Mouse (Mus musculus): ENCODE results near the gene Scnm1.
A peak's percentile ranks its signal among the peaks of the same experiment; 100 is the strongest.

Gene Scnm1

GRCm38 (mm10) chr3:95133680-95134101 lies at the start of gene Scnm1, which contains the start of gene Lysmd1:
Gene Scnm1, minus strand, starts transcription at chr3:95134011.
Gene Lysmd1, plus strand, starts transcription at chr3:95134088.
- DNase-seq (ENCODE audit: low read depth), result peak; percentile 97

- no peak for DNase-seq (ENCODE audit: low read depth)
Measured at GRCm38 (mm10) chr3:95181841-95182240, 48.0 kb upstream of the Scnm1 start.

- peak; percentile 26 for DNase-seq (ENCODE audit: low read depth)
Measured at GRCm38 (mm10) chr3:95179890-95180289, 46.1 kb upstream of the Scnm1 start.

- no peak for DNase-seq (ENCODE audit: low read depth)
Measured at GRCm38 (mm10) chr3:95178948-95179347, 45.1 kb upstream of the Scnm1 start.

- peak; percentile 26 for DNase-seq (ENCODE audit: low read depth)
Measured at GRCm38 (mm10) chr3:95177583-95177982, 43.8 kb upstream of the Scnm1 start.

GRCm38 (mm10) chr3:95176500-95176899 lies 42.7 kb upstream of the Scnm1 start:
- DNase-seq (ENCODE audit: low read depth), result no peak

- peak; percentile 73 for DNase-seq (ENCODE audit: low read depth)
Measured at GRCm38 (mm10) chr3:95174011-95174592, 40.3 kb upstream of the Scnm1 start.

- DNase-seq (ENCODE audit: low read depth), result no peak
Measured at GRCm38 (mm10) chr3:95173256-95173949, 39.6 kb upstream of the Scnm1 start.

- DNase-seq (ENCODE audit: low read depth), result no peak
Measured at GRCm38 (mm10) chr3:95172526-95173255, 38.9 kb upstream of the Scnm1 start.

- no peak for DNase-seq (ENCODE audit: low read depth)
Measured at GRCm38 (mm10) chr3:95171105-95171504, 37.3 kb upstream of the Scnm1 start.

GRCm38 (mm10) chr3:95169996-95170395 lies 36.2 kb upstream of the Scnm1 start:
- DNase-seq (ENCODE audit: low read depth), result no peak

GRCm38 (mm10) chr3:95164840-95165239 lies 31.0 kb upstream of the Scnm1 start:
- DNase-seq (ENCODE audit: low read depth), result no peak

- DNase-seq (ENCODE audit: low read depth), result no peak
Measured at GRCm38 (mm10) chr3:95164256-95164550, 30.4 kb upstream of the Scnm1 start.

GRCm38 (mm10) chr3:95163419-95164255 lies 29.8 kb upstream of the Scnm1 start:
- DNase-seq (ENCODE audit: low read depth), result no peak

GRCm38 (mm10) chr3:95162345-95162628 lies 28.5 kb upstream of the Scnm1 start:
- no peak for DNase-seq (ENCODE audit: low read depth)

GRCm38 (mm10) chr3:95161618-95162344 lies 28.0 kb upstream of the Scnm1 start:
- DNase-seq (ENCODE audit: low read depth), result no peak

- no peak for DNase-seq (ENCODE audit: low read depth)
Measured at GRCm38 (mm10) chr3:95161041-95161551, 27.3 kb upstream of the Scnm1 start.

- DNase-seq (ENCODE audit: low read depth), result peak; percentile 85
Measured at GRCm38 (mm10) chr3:95159987-95160963, 26.5 kb upstream of the Scnm1 start, which contains the start of gene Sema6c. Gene Sema6c, plus strand, starts transcription at chr3:95160457.

- peak; percentile 16 for DNase-seq (ENCODE audit: low read depth)
Measured at GRCm38 (mm10) chr3:95159511-95159986, 25.7 kb upstream of the Scnm1 start.

- DNase-seq (ENCODE audit: low read depth), result peak; percentile 83
Measured at GRCm38 (mm10) chr3:95153874-95154273, 20.1 kb upstream of the Scnm1 start.
